Mouse (Mus musculus) neural tube, embryonic 14.5 days (tissue): Measurements from ENCODE around the gene Ipo4. TPM values are rescaled to one million over a fixed set of nuclear protein-coding genes. Genes with fewer than 3 reads are reported as not detected.

ENCODE experiments used
- ATAC-seq: fragments of 200-750 bp; cut with Nextera tagmentation; 2 replicates; pipeline ENCODE4 v1.8.0; 2017; ENCODE audit warnings: low read depth, mild to moderate bottlenecking, moderate TSS enrichment, moderate library complexity
- H3K27ac ChIP-seq: fragments of 300-500 bp; sonication (generic); 2 replicates; pipeline ENCODE4 v1.5.1; 2014; ENCODE audit warnings: low read depth, mild to moderate bottlenecking, control low read depth, low read length, moderate library complexity, mixed read lengths
- H3K27me3 ChIP-seq: fragments of 300-500 bp; sonication (generic); 2 replicates; pipeline ENCODE4 v1.6.1; 2014; ENCODE audit warnings: low read length; ENCODE audit not compliant: control insufficient read depth, insufficient read depth
- H3K36me3 ChIP-seq: fragments of 300-500 bp; sonication (generic); 2 replicates; pipeline ENCODE4 v1.6.1; 2014; ENCODE audit warnings: low read length, mixed read lengths; ENCODE audit not compliant: control insufficient read depth, insufficient read depth
- H3K4me1 ChIP-seq: fragments of 300-500 bp; sonication (generic); 2 replicates; pipeline ENCODE4 v1.6.1; 2014; ENCODE audit warnings: low read length; ENCODE audit not compliant: control insufficient read depth, insufficient read depth
- H3K4me2 ChIP-seq: fragments of 300-500 bp; sonication (generic); 2 replicates; pipeline ENCODE4 v1.6.1; 2014; ENCODE audit warnings: mild to moderate bottlenecking, low read depth, low read length, control low read depth
- H3K4me3 ChIP-seq: fragments of 300-500 bp; sonication (generic); 2 replicates; pipeline ENCODE4 v1.5.1; 2014; ENCODE audit warnings: low read depth, low read length, control low read depth, mixed read lengths
- H3K9ac ChIP-seq: fragments of 300-500 bp; sonication (generic); replicated peaks from 2 replicates; pipeline ENCODE4 v1.6.1; 2014; ENCODE audit warnings: low read depth, mild to moderate bottlenecking, control low read depth, low read length, mixed read lengths
- H3K9me3 ChIP-seq: fragments of 300-500 bp; sonication (generic); 2 replicates; pipeline ENCODE4 v1.6.1; 2016; ENCODE audit warnings: low read length; ENCODE audit not compliant: control insufficient read depth
- WGBS: fragments of 180-500 bp; shearing (Covaris S2); extraction: QIAGEN DNeasy Blood & Tissue Kit; methylation state at CpG from one replicate; pipeline ENCODE4 v1.1.7; 2014; 5-methylcytosine and 5-hydroxymethylcytosine counted together
- polyA plus RNA-seq: library from polyadenylated mRNA; unstranded; fragments of >200 nt; fragmentation: Nextera tagmentation; extraction: Ambion mirVana; gene quantifications from 2 replicates; pipeline ENCODE4 v1.2.1, GENCODE M21; 2014

The Ipo4 gene
- polyA plus RNA-seq, 1 experiment from 2014 or later: 110 TPM

DNA sequence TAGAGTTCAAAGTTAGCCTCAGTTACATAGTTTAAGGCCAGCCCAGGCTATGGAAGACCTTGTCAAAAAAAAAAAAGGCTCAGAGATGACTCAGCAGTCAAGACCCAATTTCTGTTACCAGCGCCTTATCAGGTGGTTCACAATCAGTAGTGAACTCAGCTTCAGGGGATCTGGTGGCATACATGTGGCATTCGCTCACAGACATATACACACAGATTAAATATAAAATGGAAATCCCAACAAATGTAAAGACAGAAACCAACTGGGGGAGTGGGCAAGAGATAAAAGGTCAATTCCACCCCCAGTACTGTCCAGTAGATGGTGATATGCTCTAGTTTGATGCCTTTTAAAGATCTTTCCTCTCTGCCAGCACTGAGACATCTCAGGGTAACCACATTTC is 49.6 kb downstream of the Ipo4 start:
- Histone ChIP-seq H3K9me3 (no peaks in the 10 kb centered on the region), H3K4me1 (peaks cover 10% of the 10 kb centered on the region; the same call in 1 of the 2 replicates), H3K4me2 (no peak overlapping the region), H3K27me3 (no peaks in the 10 kb centered on the region), H3K4me3 (no peak overlapping the region), H3K9ac (no peak overlapping the region), H3K27ac (no peak overlapping the region), H3K36me3 (peaks cover under 1% of the 10 kb centered on the region)
- no peak for ATAC-seq
- 96% methylated on average over 2 of the region's 2 CpGs for WGBS

DNA sequence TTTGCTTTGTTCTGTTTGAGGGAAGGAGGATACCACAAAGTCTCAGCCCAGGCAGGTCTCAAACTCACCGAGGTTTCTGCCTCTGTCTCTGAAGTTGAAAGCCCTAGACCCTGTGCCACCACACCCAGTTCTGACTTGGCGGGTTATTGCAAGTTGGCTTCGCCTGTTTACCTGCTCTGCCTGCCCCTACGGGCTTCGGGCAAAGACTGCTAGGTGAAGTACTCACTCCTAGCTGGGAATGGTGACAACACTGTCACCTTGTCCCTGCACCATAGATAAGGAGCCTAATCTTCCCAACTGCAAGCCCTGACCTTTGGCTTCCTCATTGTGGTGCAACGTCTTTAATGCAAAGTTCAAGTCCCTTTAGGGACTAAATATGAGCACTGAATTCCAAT is 50.2 kb downstream of the Ipo4 start:
- WGBS: 66% methylated on average over 6 of the region's 6 CpGs
- no peak for ATAC-seq
- Histone ChIP-seq H3K4me3 (no peak overlapping the region), H3K4me2 (peak overlapping the region; percentile 61; the same call in 1 of the 2 replicates), H3K9ac (0 out of 2 replicates have a peak overlapping the region, but pooled peaks have one; percentile 63), H3K36me3 (peaks cover 6% of the 10 kb centered on the region), H3K4me1 (peaks cover 10% of the 10 kb centered on the region; the same call in 1 of the 2 replicates), H3K27me3 (no peaks in the 10 kb centered on the region), H3K27ac (no peak overlapping the region), H3K9me3 (no peaks in the 10 kb centered on the region)

DNA sequence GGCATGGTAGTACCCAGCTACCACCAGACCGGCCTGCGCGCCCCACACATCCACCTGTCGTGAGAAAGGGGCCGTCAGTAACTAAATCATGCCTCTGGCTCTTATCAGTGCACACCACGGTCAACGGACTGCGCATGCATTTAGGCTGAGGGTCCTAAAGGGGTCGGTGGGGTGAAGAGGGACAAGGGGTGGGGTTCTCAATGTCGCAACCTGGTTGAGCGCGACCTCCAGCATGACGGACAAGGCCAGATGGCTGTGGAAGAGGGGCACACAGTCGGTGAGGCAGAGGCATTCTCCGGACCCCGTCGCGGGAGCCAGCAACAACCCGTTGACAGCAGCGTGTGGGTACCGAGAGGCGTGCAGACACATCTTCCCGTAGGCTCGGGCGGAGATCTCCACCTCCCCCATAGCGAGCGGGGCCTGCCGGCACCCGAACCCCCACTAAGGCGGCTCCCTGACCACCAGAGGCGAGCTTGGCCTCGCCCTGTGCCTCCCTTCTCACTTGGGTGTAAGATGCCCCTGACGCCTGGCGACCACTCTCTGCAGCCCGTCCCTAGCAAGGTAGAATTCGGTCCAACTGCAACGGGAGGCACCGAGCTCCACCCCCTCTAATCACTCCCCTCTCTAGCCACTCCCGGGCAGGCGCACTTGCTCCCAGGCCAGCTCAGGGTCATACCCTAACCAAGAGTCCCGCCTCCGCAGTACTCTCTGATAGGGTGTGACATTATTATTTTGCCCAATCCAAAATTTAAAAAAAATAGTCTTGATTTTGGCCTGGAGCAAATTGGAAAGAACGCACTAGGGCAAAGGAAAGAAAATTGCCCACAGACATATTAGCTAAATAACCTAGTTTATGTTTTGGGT is 50.8 kb downstream of the Ipo4 start, which contains the start of gene Emc9:
Gene Emc9, minus strand, starts transcription at position 601 of the 864 bp plus-strand sequence.
- peaks cover 6% of the 10 kb centered on the region; the same call in 1 of the 2 replicates for H3K4me1 ChIP-seq
- H3K9ac ChIP-seq: peak within 1 kb of the TSS; percentile 63
- no peak within 1 kb of the TSS for H3K27ac ChIP-seq
- peak within 1 kb of the TSS; percentile 61 for H3K4me2 ChIP-seq
- H3K4me3 ChIP-seq: peak within 1 kb of the TSS; percentile 41
- peak; percentile 64 for ATAC-seq
- peaks cover 7% of the 10 kb centered on the region for H3K36me3 ChIP-seq
- no peaks in the 10 kb centered on the region for H3K27me3 ChIP-seq
- no peaks in the 10 kb centered on the region for H3K9me3 ChIP-seq
- 2% methylated on average over 42 of the region's 43 CpGs for WGBS

DNA sequence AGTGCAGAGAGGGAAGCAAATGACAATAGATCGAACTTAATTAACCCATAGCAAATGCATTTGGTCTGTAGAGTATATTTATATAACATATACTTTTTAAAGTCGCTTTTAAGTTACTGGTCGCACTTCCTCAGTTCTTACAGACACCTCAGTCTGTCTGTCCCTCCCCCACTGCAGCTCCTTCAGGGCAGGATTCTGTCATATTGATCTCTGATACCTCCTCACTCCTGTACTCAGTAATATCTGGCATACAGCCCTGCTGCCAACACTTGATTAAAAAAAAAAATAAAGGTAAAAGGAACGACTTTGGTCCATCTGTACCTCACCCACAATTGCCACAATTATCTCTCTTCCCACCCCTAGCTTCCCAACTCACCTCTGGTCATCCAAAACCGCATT is 51.5 kb downstream of the Ipo4 start:
- Histone ChIP-seq H3K4me1 (0 out of 2 replicates have a peak, but pooled peaks cover 5% of the 10 kb centered on the region), H3K4me2 (peak overlapping the region; percentile 61), H3K27me3 (no peaks in the 10 kb centered on the region), H3K9ac (peak overlapping the region; percentile 63; the same call in 1 of the 2 replicates), H3K4me3 (peak overlapping the region; percentile 41), H3K36me3 (peaks cover 7% of the 10 kb centered on the region), H3K9me3 (no peaks in the 10 kb centered on the region), H3K27ac (no peak overlapping the region)
- 40% methylated on average over 5 of the region's 5 CpGs for WGBS
- no peak for ATAC-seq

DNA sequence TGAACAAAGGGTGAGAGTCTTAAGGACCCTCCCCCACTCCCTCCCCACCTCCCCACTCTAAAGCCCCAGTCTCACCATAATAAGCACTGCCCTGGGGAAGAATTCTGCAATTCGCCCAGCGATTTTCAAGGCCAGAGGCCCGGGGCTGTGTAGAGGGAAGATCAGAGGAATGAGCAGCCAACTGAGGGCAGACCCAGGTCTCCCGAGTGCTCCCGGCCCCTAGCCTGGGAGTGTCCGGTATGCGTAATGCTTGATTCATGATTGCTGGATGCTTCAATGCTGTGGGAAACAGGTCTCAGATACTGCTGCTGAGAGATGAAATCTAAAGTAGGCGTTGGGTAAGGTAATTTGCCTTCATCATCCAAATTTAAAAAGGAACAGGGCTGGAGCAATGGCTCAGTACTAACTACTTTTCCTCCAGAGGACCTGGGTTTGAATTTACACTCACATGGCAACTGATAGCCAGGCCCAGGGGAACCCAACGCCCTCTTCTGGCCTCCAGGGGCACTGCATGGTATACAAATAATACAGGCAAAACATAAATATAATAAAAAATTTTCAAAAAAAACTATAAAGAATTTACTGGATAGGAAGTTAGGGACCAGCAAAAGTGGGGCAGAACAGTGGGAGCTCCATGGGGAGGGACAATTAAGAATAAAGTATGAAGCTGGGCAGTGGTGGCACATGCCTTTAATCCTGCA is 53.6 kb downstream of the Ipo4 start:
- Histone ChIP-seq H3K4me2 (no peak overlapping the region), H3K27me3 (no peaks in the 10 kb centered on the region), H3K9me3 (no peaks in the 10 kb centered on the region), H3K27ac (no peak overlapping the region), H3K9ac (no peak overlapping the region), H3K36me3 (peaks cover 7% of the 10 kb centered on the region; the same call in 1 of the 2 replicates), H3K4me1 (peaks cover 8% of the 10 kb centered on the region; the same call in 1 of the 2 replicates), H3K4me3 (no peak overlapping the region)
- no peak for ATAC-seq
- 78% methylated on average over 9 of the region's 9 CpGs for WGBS

DNA sequence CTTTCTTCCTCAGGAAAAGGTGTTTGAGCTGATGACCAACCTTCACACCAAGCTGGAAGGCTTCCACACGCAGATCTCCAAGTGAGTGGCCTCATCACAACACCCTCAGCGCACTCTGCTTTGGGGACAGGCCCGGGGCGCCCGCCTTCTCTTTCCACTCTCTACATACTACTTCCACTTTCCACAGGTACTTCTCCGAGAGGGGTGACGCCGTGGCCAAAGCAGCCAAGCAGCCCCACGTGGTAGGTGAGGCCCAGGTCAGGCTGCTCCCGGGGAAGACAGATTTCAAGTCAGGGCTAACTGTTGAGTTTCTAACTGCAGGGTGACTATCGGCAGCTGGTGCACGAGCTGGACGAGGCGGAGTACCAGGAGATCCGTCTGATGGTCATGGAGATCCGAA is 55.0 kb downstream of the Ipo4 start:
- ATAC-seq: no peak
- no peaks in the 10 kb centered on the region for H3K9me3 ChIP-seq
- H3K27me3 ChIP-seq: no peaks in the 10 kb centered on the region
- H3K4me3 ChIP-seq: no peak overlapping the region
- H3K9ac ChIP-seq: no peak overlapping the region
- H3K4me1 ChIP-seq: peaks cover 8% of the 10 kb centered on the region; the same call in 1 of the 2 replicates
- 95% methylated on average over 16 of the region's 16 CpGs for WGBS
- no peak overlapping the region for H3K27ac ChIP-seq
- H3K4me2 ChIP-seq: no peak overlapping the region
- H3K36me3 ChIP-seq: peaks cover 7% of the 10 kb centered on the region; the same call in 1 of the 2 replicates

DNA sequence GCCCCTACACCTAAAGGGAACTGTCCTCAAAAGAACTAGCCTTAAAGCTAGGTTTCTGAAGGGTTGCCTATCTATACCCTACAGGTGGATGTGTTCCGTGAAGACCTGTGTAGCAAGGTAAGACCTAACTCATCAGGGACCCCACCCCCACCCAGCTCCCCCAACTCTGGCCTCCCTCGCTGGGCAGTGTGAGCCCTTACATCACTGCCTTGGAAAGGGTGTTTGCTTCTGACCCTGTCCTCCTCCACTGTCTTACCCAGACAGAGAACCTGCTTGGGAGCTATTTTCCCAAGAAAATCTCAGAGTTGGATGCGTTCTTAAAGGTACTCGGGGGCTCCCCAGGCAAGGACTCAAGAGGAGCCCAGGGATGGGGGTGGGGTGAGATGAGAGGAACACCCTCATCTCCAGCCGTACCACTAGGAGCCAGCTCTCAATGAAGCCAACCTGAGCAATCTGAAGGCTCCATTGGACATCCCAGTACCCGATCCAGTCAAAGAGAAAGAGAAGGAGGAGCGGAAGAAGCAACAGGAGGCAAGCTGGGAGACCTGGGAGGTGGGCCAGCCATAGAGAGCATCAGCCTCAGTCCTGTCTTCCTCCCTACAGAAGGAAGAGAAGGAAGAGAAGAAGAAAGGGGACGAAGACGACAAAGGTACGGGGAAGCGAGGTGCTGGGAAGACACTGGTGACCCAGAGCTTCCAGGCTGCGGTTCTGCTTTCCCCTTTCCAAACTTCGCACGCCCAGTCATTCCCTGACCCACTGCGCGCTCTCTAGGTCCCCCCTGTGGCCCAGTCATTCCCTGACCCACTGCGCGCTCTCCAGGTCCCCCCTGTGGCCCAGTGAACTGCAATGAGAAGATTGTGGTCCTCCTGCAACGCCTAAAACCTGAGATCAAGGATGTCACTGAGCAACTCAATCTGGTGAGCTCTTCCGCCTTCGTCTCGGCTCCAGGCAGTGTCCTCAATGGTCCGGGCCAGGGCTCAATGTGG is 56.0 kb downstream of the Ipo4 start:
- Histone ChIP-seq H3K4me2 (no peak overlapping the region), H3K9ac (no peak overlapping the region), H3K27me3 (no peaks in the 10 kb centered on the region), H3K36me3 (peaks cover 7% of the 10 kb centered on the region; the same call in 1 of the 2 replicates), H3K27ac (no peak overlapping the region), H3K9me3 (no peaks in the 10 kb centered on the region), H3K4me1 (peaks cover 8% of the 10 kb centered on the region; the same call in 1 of the 2 replicates), H3K4me3 (no peak overlapping the region)
- no peak for ATAC-seq
- 89% methylated on average over 23 of the region's 23 CpGs for WGBS

DNA sequence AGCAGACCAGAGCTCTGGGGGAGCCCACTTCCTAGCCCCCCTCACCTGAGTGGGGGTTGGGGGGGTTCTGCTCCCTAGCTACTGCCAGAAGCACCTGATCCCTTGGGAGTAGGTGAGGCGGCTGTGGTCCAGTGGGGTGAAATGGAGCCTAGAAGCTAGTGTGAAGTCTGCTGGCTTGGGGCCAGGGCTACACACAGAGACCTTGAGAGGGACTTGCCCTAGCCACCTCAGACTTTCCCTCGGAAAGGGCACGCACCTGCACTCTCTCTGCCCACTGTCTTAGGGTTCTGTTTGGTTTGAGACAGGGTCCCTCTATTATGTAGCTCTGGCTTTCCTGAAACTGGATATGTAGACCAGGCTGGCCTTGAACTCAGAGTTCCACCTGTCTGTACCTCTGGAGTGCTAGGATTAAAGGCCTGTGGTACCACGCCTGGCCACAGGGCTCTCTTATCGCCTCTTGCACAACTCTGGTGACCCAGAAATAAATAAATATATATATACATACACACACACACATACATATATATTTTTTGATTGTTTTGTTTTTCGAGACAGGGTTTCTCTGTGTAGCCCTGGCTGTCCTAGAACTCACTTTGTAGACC is 57.0 kb downstream of the Ipo4 start:
- H3K27me3 ChIP-seq: no peaks in the 10 kb centered on the region
- H3K4me2 ChIP-seq: peak overlapping the region; percentile 87
- no peak; the same call in 1 of the 2 replicates for ATAC-seq
- H3K4me3 ChIP-seq: peak overlapping the region; percentile 54
- no peaks in the 10 kb centered on the region for H3K9me3 ChIP-seq
- peak overlapping the region; percentile 91 for H3K27ac ChIP-seq
- WGBS: 35% methylated on average over 6 of the region's 6 CpGs
- H3K36me3 ChIP-seq: peaks cover 7% of the 10 kb centered on the region; the same call in 1 of the 2 replicates
- peaks cover 3% of the 10 kb centered on the region; the same call in 1 of the 2 replicates for H3K4me1 ChIP-seq
- peak overlapping the region; percentile 86 for H3K9ac ChIP-seq
